Mouse (Mus musculus): ENCODE measurements around the gene 4930507D05Rik. TPM values are rescaled to one million over a fixed set of nuclear protein-coding genes. Genes with fewer than 3 reads are reported as not detected.

The 4930507D05Rik gene
- polyA plus RNA-seq (2016; fragmentation: Nextera tagmentation; extraction: Ambion mirVana): 0.76 and 0.95 TPM in 2 replicates

DNA sequence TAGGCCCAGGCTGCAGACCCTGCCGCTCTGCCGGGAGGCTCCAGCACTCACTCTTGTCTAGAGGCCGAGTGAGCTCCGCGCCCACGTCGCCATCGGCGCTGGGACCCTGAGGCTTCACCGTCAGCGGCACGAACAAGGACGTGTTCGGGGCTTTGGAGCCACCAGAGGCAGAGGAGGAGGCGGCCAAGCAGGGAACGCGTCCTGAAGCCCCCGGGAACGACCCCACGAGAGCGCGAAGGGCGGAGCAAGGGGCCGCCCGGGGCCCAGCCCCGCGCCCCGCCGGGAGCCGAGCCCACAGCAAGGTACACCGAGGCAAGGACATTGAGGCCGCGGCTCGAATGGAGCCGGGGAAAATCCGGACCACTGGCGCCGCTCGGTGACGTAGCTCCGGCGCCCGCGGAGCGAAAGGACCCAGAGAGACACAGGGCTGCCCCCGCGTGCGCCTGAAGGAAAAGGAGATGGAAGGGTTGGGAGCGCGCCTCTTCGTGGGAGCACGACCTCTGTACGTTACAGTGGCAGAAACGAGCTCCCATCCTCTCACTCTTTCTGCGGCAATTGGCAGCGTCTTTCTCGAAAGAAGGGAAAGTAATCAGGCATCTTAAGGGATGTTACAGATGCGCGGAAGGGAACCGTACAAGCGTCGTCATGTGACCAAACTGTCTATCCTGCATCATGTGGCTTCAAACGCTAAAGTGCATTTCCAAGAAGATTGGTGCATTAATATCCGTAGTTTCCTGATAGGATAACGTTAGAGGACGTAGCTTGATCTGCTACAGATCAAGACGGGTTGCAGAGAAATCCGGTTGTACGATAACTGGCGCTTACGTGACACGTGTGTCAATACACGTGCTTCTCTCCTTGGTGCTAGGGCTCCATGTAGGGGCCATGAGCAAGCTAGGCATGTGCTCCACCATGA is at the start of gene 4930507D05Rik, which contains the start of gene Supv3l1:
TSS of gene 4930507D05Rik (plus strand) at position 126 of the 916 bp plus-strand sequence.
TSS of gene Supv3l1 (minus strand) at position 375 of the 916 bp plus-strand sequence.
- Histone ChIP-seq H3K27me3 (ENCODE audit: insufficient read depth, poor library complexity, severe bottlenecking) (no peaks in the 10 kb centered on the region), H3K36me3 (peaks cover 29% of the 10 kb centered on the region), H3K4me3 (peak within 1 kb of the TSS; percentile 96), H3K9me3 (no peaks in the 10 kb centered on the region), H3K27ac (peak within 1 kb of the TSS; percentile 99), H3K4me1 (peaks cover 12% of the 10 kb centered on the region)
- under 1% methylated on average over 73 of the region's 73 CpGs for WGBS
- peak; percentile 92 for DNase-seq (ENCODE audit: low spot score)

DNA sequence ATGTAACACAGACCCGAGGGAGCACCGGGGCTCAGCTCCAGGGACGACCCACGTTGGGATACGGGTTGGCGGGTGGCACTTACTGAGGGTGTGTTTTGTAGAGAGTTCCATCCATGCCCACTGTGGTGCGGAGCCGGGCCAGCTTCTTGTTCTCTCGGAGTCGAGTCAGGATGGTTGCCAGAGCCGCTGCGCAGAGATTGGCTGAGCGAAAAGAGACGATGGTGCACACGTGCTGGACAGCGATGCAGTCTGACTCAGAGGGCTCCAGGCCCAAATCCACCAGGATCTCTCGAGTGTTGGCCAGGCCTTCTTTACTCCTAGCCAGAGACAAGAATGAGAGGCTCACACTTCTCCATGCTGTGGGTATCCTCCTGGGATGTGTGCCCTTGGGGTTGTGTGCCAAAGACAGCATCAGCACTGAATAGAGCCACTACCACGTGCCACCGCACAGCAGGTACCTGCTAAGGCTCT is 47.6 kb upstream of the 4930507D05Rik start:
- Histone ChIP-seq H3K27ac (no peak overlapping the region), H3K27me3 (ENCODE audit: insufficient read depth, poor library complexity, severe bottlenecking) (peaks cover 17% of the 10 kb centered on the region; the same call in 1 of the 2 replicates), H3K4me1 (peaks cover 13% of the 10 kb centered on the region), H3K4me3 (no peak overlapping the region), H3K36me3 (no peaks in the 10 kb centered on the region), H3K9me3 (no peaks in the 10 kb centered on the region)
- no peak for DNase-seq (ENCODE audit: low spot score)
- 82% methylated on average over 19 of the region's 19 CpGs for WGBS

DNA sequence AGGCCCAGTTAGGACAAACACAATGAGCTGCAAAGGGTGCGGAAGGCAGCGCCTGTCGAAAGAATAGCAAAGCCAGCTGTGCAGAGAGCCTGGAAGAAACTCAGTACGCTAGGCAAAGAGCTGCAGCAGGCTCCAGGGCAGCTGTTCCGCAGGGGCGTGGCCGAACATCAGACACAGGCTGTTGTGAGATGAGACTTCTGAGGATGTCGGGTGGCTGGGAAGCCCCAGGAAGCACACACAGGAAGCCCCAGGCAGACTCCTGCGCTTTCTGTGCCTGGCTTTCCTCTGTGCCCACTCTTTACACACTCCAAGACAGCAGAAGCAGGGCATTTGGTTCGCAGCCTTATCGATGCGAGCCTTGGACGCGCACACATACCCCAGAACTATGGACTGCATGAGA is 44.4 kb upstream of the 4930507D05Rik start:
- peak overlapping the region; percentile 20; the same call in 1 of the 2 replicates for H3K4me3 ChIP-seq
- peaks cover 10% of the 10 kb centered on the region for H3K4me1 ChIP-seq
- H3K36me3 ChIP-seq: no peaks in the 10 kb centered on the region
- no peaks in the 10 kb centered on the region for H3K9me3 ChIP-seq
- peaks cover 23% of the 10 kb centered on the region for H3K27me3 ChIP-seq (ENCODE audit: insufficient read depth, poor library complexity, severe bottlenecking)
- no peak overlapping the region for H3K27ac ChIP-seq
- WGBS: 45% methylated on average over 14 of the region's 14 CpGs
- no peak for DNase-seq (ENCODE audit: low spot score)

DNA sequence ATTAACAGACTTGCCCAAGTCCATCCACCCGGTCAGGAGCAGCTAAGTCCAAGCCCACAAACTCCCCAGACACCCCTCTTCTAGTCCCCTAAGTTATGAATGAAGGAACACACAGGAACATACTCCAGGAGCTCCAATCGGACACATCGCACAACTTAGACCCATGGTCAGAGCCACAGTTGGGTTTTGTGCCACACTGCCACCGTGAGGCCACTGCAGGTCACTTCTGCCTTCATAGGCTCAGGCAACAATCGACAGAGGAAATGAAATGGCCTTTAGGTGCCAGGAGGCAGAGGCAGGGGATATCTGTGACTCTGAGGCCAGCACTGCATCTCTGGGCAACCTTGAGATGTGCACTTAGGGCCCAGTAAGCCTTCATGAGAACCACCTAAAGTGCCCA is 38.3 kb upstream of the 4930507D05Rik start:
- peak; percentile 85 for DNase-seq (ENCODE audit: low spot score)
- H3K4me1 ChIP-seq: peaks cover 28% of the 10 kb centered on the region
- no peak overlapping the region for H3K4me3 ChIP-seq
- H3K9me3 ChIP-seq: no peaks in the 10 kb centered on the region
- peaks cover 10% of the 10 kb centered on the region for H3K27me3 ChIP-seq (ENCODE audit: insufficient read depth, poor library complexity, severe bottlenecking)
- H3K36me3 ChIP-seq: no peaks in the 10 kb centered on the region
- H3K27ac ChIP-seq: no peak overlapping the region
- WGBS: 15% methylated on average over 5 of the region's 5 CpGs

DNA sequence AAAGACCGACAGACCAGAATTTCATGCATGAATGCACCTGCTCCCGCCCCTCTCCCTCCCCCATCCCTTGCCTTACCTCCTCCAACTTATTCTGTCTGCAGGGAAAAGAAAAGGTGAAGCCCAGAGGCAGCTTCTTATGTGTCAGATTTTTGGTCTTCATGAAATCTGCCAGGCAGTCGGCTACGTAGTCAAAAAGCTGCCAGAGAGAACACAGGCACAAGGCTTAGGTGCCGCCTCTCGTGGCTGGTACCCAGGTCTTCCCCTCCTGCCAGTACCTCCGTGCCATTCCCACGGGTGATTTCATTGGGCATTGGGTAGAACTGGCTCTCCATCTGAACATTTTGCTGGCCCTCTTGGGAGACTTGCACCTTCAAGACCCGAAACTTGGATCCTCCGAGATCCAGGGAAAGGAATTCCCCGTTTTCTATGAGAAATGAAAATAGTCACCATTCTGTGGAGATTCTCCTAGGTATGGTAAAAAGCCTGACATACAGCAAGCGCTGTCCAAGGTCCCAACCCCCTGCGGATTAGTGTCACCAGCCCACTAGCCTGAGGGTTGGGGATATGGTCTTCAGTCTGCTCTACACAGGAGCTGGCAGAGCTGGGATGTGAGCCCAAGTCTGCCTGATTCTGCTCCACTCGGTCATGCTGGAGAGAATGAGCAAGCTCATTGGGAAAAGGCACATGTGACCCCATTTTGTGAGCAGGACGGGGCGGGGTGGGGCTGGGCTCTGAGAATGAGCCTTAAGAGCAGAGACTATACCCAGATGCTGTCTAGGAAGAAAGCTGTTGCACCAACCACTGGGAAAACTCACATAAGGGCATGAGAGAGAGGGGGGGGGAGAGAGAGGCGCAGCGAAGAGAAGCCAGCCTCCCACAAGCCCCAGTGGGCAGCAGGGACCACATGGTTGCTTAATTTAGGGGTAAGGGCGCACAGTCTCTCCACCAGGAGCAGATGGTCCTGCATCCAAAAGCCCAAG is 37.6 kb upstream of the 4930507D05Rik start:
- DNase-seq (ENCODE audit: low spot score): no peak
- WGBS: 65% methylated on average over 19 of the region's 19 CpGs
- Histone ChIP-seq H3K27ac (no peak overlapping the region), H3K36me3 (no peaks in the 10 kb centered on the region), H3K4me1 (peaks cover 34% of the 10 kb centered on the region), H3K9me3 (no peaks in the 10 kb centered on the region), H3K4me3 (no peak overlapping the region), H3K27me3 (ENCODE audit: insufficient read depth, poor library complexity, severe bottlenecking) (peaks cover 10% of the 10 kb centered on the region)

DNA sequence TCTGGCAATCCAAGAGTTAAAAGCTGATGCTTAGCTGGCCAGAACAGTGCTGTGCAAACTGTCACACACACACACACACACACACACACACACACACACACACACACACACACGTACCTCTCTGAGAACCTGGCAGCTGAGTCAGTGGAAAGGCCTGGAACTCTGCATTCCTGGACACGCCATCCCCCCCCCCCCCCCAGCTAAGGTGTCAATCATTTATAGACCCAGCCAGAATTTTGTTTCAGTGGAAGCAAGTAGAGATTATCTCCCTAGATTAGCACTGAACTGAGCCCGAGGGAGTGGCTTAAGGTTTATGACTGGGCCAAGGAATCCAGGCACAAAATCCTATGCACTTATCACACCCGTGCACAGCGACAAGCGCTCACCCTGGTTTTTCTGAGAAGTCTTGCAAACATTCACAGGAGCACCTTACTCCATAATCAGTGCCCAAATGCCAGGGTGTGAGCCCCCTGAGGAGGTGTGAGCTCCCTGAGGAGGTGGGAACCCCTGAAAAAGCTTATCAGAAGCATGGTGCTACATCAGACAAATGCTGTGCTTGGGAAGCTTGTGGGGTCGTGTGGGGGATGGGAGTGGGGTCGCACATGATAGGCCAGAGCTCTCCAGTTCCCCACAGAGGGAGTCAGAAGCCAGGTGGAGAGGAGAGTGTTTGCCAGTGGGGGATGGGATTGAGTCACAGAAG is 36.2 kb upstream of the 4930507D05Rik start:
- Histone ChIP-seq H3K9me3 (no peaks in the 10 kb centered on the region), H3K27ac (peak overlapping the region; percentile 71), H3K4me3 (no peak overlapping the region), H3K4me1 (peaks cover 47% of the 10 kb centered on the region), H3K27me3 (ENCODE audit: insufficient read depth, poor library complexity, severe bottlenecking) (no peaks in the 10 kb centered on the region; the same call in none of the 2 replicates), H3K36me3 (no peaks in the 10 kb centered on the region)
- WGBS: 9% methylated on average over 8 of the region's 8 CpGs
- no peak for DNase-seq (ENCODE audit: low spot score)

DNA sequence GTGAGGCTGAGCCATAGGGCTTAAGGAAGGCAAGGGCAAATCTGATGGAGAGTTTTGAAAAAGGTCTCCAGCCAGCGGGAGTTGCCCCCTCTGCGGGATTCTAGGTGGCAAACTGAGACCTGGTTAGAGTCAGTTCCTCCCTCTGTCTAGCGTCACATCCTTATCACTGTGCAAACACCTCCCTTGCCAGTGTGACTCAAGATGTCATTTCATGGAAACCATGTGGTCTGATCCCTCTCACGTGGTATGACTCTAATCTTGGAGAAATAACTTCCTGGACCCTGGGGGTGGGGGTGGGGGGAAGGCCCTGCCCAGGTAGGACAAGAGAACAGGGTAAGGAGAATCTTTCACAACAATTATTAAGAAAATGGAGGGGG is 35.7 kb upstream of the 4930507D05Rik start:
- Histone ChIP-seq H3K27ac (peak overlapping the region; percentile 71), H3K36me3 (no peaks in the 10 kb centered on the region), H3K4me3 (no peak overlapping the region), H3K4me1 (peaks cover 47% of the 10 kb centered on the region), H3K9me3 (no peaks in the 10 kb centered on the region), H3K27me3 (ENCODE audit: insufficient read depth, poor library complexity, severe bottlenecking) (no peaks in the 10 kb centered on the region; the same call in none of the 2 replicates)
- no peak for DNase-seq (ENCODE audit: low spot score)
- WGBS: 1% methylated on average over 4 of the region's 4 CpGs

DNA sequence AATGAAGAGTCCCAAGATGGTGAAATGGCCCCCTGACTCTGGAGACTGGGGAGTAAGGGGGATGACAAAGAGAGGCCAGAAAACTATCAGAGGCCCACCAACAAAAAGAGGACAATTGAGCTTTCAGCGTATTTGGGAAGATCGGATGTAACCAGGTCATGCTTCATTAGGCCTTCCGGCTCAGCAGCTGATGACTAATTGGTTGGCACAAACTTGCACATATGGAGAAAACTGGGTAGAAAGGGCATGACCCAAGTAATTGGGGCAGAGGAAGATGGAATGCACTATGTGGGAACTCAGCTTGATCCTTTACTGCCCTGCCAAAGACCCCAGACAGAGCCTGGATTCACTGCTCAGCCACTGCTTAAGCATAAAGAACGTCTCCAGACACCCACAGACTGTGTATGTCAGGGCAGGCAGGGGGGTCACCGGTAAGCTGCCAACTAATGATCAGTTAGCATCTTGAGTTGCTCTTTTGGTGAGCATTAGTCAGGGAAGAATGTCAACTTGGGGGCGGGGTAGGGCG is 30.4 kb upstream of the 4930507D05Rik start:
- no peaks in the 10 kb centered on the region for H3K36me3 ChIP-seq
- H3K9me3 ChIP-seq: no peaks in the 10 kb centered on the region
- H3K27me3 ChIP-seq (ENCODE audit: insufficient read depth, poor library complexity, severe bottlenecking): no peaks in the 10 kb centered on the region
- H3K4me1 ChIP-seq: peaks cover 54% of the 10 kb centered on the region
- no peak overlapping the region for H3K27ac ChIP-seq
- no peak for DNase-seq (ENCODE audit: low spot score)
- H3K4me3 ChIP-seq: no peak overlapping the region
- WGBS: 74% methylated on average over 7 of the region's 7 CpGs

DNA sequence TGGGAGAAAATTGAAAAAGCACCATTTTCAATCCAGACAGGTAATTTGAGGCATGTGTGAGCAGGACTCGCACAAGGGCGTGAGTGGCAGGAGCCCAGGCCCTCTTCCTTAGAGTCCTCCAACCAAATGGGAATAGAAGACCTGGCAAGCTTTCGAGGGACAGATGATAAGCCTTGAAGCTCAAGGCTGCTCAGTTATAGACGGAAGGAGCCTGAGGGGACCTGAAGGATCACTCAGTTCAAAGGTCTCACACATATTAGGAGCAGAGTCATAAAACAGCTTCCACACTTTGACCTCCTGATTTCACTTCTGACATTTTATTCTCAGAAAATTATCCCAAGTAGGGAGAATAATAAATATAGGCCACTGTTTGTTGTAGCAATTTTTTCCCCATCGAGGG is 29.9 kb upstream of the 4930507D05Rik start:
- no peaks in the 10 kb centered on the region for H3K36me3 ChIP-seq
- no peak overlapping the region for H3K27ac ChIP-seq
- no peak for DNase-seq (ENCODE audit: low spot score)
- H3K4me3 ChIP-seq: no peak overlapping the region
- no peaks in the 10 kb centered on the region for H3K27me3 ChIP-seq (ENCODE audit: insufficient read depth, poor library complexity, severe bottlenecking)
- H3K9me3 ChIP-seq: no peaks in the 10 kb centered on the region
- 75% methylated on average over 5 of the region's 5 CpGs for WGBS
- H3K4me1 ChIP-seq: peaks cover 52% of the 10 kb centered on the region

DNA sequence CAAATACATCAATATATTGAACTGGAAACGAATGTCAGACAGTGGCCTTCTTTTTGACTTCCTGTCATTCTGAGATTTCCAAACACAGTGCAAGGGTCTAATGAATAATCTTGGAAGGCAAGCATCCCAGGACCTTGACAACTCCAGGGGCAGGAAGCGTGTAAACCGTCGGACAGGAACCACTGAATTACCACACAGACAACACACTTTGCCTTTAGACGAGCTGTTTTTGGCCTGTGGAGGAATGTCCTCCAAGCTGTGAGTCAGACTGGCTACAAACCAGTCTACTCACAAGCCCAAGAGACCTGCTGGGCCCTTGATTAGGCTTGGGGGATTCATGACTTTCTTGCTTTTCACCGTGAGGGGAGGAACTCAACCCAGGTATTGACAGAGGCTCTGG is 28.9 kb upstream of the 4930507D05Rik start:
- WGBS: 60% methylated on average over 6 of the region's 6 CpGs
- H3K9me3 ChIP-seq: no peaks in the 10 kb centered on the region
- peak overlapping the region; percentile 56 for H3K27ac ChIP-seq
- H3K4me3 ChIP-seq: no peak overlapping the region
- no peaks in the 10 kb centered on the region for H3K36me3 ChIP-seq
- H3K27me3 ChIP-seq (ENCODE audit: insufficient read depth, poor library complexity, severe bottlenecking): no peaks in the 10 kb centered on the region
- no peak for DNase-seq (ENCODE audit: low spot score)
- H3K4me1 ChIP-seq: peaks cover 59% of the 10 kb centered on the region

DNA sequence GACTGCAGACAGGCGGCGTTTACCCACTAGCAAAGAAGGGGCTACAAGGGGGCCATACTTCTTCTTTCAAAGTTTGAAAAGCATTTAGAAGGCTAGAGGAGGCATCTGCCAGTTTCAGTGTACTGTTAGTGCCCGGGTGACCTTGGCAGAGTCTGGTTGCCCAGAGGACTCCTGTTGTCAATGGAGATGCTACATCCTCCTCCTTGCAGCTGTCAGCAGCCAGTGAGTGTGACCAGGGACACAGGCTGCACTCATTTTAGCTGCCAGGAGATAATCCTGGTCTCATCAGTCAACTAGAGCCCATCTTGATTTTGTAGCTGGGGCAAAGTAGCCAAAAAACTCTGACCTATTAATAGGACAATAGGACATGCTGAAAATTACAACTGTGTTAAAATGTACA is 28.2 kb upstream of the 4930507D05Rik start:
- H3K4me1 ChIP-seq: peaks cover 57% of the 10 kb centered on the region

DNA sequence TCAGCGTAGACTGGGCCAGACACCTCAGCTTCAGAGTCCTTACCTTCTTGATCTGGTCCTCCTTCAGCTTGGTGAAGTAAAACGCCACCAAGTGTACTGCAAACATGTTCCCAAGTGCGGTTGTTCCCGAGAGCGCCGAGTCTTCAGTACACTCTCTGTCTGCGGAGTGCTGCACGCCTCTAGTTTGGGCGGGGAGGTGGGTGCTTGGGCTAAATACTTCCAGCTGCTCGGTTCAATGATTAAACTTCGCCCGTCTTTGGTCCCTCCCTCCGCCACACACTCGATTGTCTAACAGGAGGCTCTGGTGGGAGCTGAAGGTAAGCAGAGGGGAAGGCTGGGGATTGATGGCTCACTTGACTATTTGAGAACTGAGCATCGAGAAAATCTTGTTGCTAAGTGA is 27.0 kb upstream of the 4930507D05Rik start, which contains the start of gene Hkdc1:
TSS of gene Hkdc1 (minus strand) at position 237 of the 400 bp plus-strand sequence.
- no peaks in the 10 kb centered on the region for H3K36me3 ChIP-seq
- no peak within 1 kb of the TSS for H3K4me3 ChIP-seq

More for the DNA sequence above, 28.2 kb upstream of the 4930507D05Rik start:
- DNase-seq (ENCODE audit: low spot score): peak; percentile 82
- H3K27me3 ChIP-seq (ENCODE audit: insufficient read depth, poor library complexity, severe bottlenecking): no peaks in the 10 kb centered on the region
- 55% methylated on average over 3 of the region's 3 CpGs for WGBS
- no peak overlapping the region; the same call in 1 of the 2 replicates for H3K4me3 ChIP-seq
- no peaks in the 10 kb centered on the region for H3K36me3 ChIP-seq
- H3K27ac ChIP-seq: peak overlapping the region; percentile 56
- H3K9me3 ChIP-seq: no peaks in the 10 kb centered on the region

More for the DNA sequence above, 27.0 kb upstream of the 4930507D05Rik start, which contains the start of gene Hkdc1:
- Histone ChIP-seq H3K27ac (0 out of 2 replicates have a peak within 1 kb of the TSS, but pooled peaks have one; percentile 56), H3K9me3 (no peaks in the 10 kb centered on the region), H3K27me3 (ENCODE audit: insufficient read depth, poor library complexity, severe bottlenecking) (no peaks in the 10 kb centered on the region), H3K4me1 (peaks cover 47% of the 10 kb centered on the region)
- no peak for DNase-seq (ENCODE audit: low spot score)
- 49% methylated on average over 15 of the region's 15 CpGs for WGBS

Data from heart, embryonic 10.5 days (tissue).